Mouse (Mus musculus) right cerebral cortex, adult 2 months (tissue): ENCODE data around the gene Defa26.
"Not testable (repeated sequence)": the region's sequence is repeated elsewhere in the genome, so short reads cannot be mapped to it uniquely, and the experiment has no call there.

Experiments used
- DNase-seq, 2 experiments: peaks; one replicate each; pipeline ENCODE4 v3.0.0; 2021 to 2022; ENCODE audit warnings: low spot score in 2 of 2

Defa26 gene

GRCm38 (mm10) chr8:21617883-21618282 is at the start of gene Defa26:
Defa26 (plus strand) TSS chr8:21618183.
- not testable (repeated sequence) for DNase-seq

DNA sequence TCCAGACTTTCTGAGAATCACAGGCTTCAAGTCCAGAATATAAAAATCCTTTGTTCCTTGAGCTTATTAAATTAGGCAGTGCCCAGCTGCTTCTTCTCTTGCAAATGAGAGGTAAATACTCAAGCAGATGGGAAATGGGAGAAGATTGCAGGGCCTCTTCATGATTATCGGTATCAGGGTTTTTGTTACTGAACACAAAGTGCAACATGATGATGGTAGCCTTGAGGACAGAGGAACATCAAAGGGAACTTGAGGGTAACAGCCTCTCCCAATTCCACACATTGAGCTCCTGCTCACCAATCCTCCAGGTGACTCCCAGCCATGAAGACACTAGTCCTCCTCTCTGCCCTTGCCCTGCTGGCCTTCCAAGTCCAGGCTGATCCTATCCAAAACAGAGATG is 35.3 kb upstream of the Defa26 start, which contains the start of gene Defa28:
Gene Defa28 (plus strand): TSS at position 301 of the 400 bp plus-strand sequence.
- DNase-seq, result not testable (repeated sequence)

GRCm38 (mm10) chr8:21594408-21594807 is 23.6 kb upstream of the Defa26 start, which contains the start of gene Gm7861:
Gm7861 (minus strand) TSS chr8:21594508.
- DNase-seq, result not testable (repeated sequence)

- not testable (repeated sequence) for DNase-seq
These were observed 37.5 kb downstream of the Defa26 start, which contains the start of gene Defa17 for GRCm38 (mm10) chr8:21655480-21655879. Defa17 (plus strand) TSS chr8:21655780.

DNA sequence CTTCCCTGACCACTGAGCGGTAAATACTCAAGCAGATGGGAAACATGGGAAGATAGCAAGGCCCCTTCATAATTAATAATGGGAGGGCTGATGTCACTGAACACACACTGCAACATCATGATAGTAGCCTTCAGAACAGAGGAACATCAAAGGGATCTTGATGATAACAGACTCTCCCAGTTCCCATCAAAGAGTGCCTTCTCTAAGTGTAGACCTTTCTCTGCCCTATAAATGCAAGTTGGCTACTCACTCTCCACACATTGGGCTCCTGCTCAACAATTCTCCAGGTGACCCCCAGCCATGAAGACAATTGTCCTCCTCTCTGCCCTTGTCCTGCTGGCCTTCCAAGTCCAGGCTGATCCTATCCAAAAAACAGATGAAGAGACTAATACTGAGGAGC is 47.5 kb downstream of the Defa26 start, which contains the start of gene Defa34:
Gene Defa34 (plus strand): TSS at position 301 of the 400 bp plus-strand sequence.
- DNase-seq, result not testable (repeated sequence)
